Mouse (Mus musculus) forebrain, embryonic 16.5 days (tissue): ENCODE measurements around the gene Tfap2a. TPM values are rescaled to one million over a fixed set of nuclear protein-coding genes. Genes with fewer than 3 reads are reported as not detected.

Source experiments
- ATAC-seq: fragments of 200-750 bp; cut with Nextera tagmentation; 2 replicates; pipeline ENCODE4 v1.8.0; 2017; ENCODE audit warnings: mild to moderate bottlenecking, moderate library complexity
- H3K27ac ChIP-seq: fragments of 300-500 bp; sonication (generic); 2 replicates; pipeline ENCODE4 v1.5.1; 2014; ENCODE audit warnings: low read length, control low read depth
- H3K27me3 ChIP-seq: fragments of 300-500 bp; sonication (generic); replicated peaks from 2 replicates; pipeline ENCODE4 v1.6.1; 2014; ENCODE audit warnings: low read length; ENCODE audit not compliant: control insufficient read depth, insufficient read depth
- H3K36me3 ChIP-seq: fragments of 300-500 bp; sonication (generic); 2 replicates; pipeline ENCODE4 v1.6.1; 2014; ENCODE audit not compliant: control insufficient read depth, insufficient read depth
- H3K4me1 ChIP-seq: fragments of 300-500 bp; sonication (generic); replicated peaks from 2 replicates; pipeline ENCODE4 v1.6.1; 2014; ENCODE audit warnings: low read length; ENCODE audit not compliant: control insufficient read depth, insufficient read depth
- H3K4me2 ChIP-seq: fragments of 300-500 bp; sonication (generic); 2 replicates; pipeline ENCODE4 v1.6.1; 2014; ENCODE audit warnings: mild to moderate bottlenecking, low read length, control low read depth
- H3K4me3 ChIP-seq: fragments of 300-500 bp; sonication (generic); replicated peaks from 2 replicates; pipeline ENCODE4 v1.5.1; 2014; ENCODE audit warnings: mild to moderate bottlenecking, low read length, control low read depth
- H3K9ac ChIP-seq: fragments of 300-500 bp; sonication (generic); replicated peaks from 2 replicates; pipeline ENCODE4 v1.6.1; 2014; ENCODE audit warnings: low read depth, low read length, control low read depth
- H3K9me3 ChIP-seq: fragments of 300-500 bp; sonication (generic); 2 replicates; pipeline ENCODE4 v1.6.1; 2016; ENCODE audit warnings: low read length; ENCODE audit not compliant: control insufficient read depth
- WGBS: fragments of 180-500 bp; shearing (Covaris S2); extraction: QIAGEN DNeasy Blood & Tissue Kit; methylation state at CpG from one replicate; pipeline ENCODE4 v1.1.7; 2014; 5-methylcytosine and 5-hydroxymethylcytosine counted together
- polyA plus RNA-seq: library from polyadenylated mRNA; unstranded; fragments of >200 nt; fragmentation: Nextera tagmentation; extraction: Ambion mirVana; gene quantifications from 2 replicates; pipeline ENCODE4 v1.2.1, GENCODE M21; 2015

Gene Tfap2a
- polyA plus RNA-seq, 1 experiment from 2014 or later: 0.41 TPM

DNA sequence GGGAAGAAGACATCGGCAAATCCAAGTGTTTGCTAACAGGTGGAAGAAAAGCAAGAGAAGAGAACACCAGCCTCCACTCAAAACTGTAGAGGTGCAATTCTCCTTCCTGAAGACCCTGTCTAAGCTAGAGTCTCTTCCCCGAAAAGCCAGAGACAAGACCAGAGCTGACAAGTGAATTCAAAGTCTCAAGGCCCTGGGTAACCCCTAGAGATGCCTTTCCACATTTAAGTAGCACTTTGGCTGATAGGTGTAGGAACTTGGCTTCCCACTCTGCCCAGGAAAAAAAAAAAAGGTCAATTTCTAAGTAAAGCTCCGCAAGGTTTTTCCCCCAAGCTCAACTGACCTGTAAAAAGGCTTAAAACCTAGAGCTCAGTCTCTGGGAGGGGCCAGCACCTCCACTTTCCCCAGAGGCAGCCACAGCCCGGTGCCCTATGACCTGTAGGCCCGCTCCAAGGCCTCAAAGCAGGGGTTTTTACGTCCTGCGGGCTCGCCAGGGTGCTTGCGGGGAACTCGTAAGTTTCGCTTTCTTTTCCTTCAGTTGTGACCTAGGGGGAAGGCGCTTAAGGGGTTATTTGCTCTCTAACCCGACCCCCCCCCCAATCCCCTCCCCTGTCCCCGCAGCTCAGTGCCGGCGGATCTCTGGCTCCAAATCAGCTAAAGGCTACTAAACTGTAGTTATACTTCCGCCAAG is 2.6 kb downstream of the Tfap2a start:
- no peak overlapping the region for H3K27ac ChIP-seq
- no peak overlapping the region for H3K4me2 ChIP-seq
- no peak overlapping the region for H3K4me3 ChIP-seq
- H3K9me3 ChIP-seq: no peaks in the 10 kb centered on the region
- no peak overlapping the region for H3K9ac ChIP-seq
- peaks cover 36% of the 10 kb centered on the region for H3K4me1 ChIP-seq
- ATAC-seq: no peak
- H3K36me3 ChIP-seq: no peaks in the 10 kb centered on the region
- 7% methylated on average over 17 of the region's 17 CpGs for WGBS
- peaks cover 74% of the 10 kb centered on the region for H3K27me3 ChIP-seq

- H3K27me3 ChIP-seq: peaks cover 65% of the 10 kb centered on the region
- WGBS: under 1% methylated on average over 33 of the region's 33 CpGs
- peaks cover 37% of the 10 kb centered on the region for H3K4me1 ChIP-seq
- H3K4me3 ChIP-seq: peak overlapping the region; percentile 29; the same call in 1 of the 2 replicates
- H3K9me3 ChIP-seq: no peaks in the 10 kb centered on the region
- H3K4me2 ChIP-seq: peak overlapping the region; percentile 43
- no peaks in the 10 kb centered on the region for H3K36me3 ChIP-seq
- no peak overlapping the region for H3K27ac ChIP-seq
- ATAC-seq: no peak
- no peak overlapping the region for H3K9ac ChIP-seq
Observed at GRCm38 (mm10) chr13:40734316-40734965, 3.7 kb downstream of the Tfap2a start.

DNA sequence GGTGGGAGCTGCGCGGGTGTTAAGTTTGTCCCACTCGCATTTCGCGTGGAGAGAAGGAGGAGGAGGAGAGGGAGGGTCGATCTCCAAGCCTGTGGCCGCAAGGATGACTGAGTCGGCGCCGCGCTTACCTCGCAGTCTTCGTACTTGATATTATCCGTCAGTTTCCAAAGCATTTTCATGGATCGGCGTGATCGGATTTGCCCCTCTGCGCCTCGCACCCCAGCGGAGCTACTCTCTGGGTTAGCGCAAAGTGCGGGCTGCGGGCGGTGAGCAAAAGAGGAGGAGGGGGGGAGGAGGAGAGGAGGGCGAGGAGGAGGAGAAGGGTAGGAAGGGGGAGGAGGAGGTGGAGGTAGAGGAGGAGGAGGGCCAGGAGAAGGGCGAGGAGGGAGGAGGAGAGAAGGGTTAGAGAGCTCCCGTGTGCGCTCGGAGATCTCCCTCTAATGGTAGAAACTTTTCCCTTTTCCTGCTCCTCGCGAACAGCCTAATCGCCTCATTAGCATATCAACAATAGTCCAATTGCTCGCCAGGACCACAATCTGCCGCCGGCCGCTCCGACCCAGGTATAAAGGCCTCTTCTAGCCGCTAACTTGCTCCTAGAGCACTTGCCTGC is 4.5 kb downstream of the Tfap2a start:
- H3K4me2 ChIP-seq: peak overlapping the region; percentile 43
- H3K27ac ChIP-seq: no peak overlapping the region
- H3K4me1 ChIP-seq: peaks cover 37% of the 10 kb centered on the region
- WGBS: under 1% methylated on average over 34 of the region's 38 CpGs
- peak overlapping the region; percentile 29 for H3K4me3 ChIP-seq
- H3K9me3 ChIP-seq: no peaks in the 10 kb centered on the region
- H3K9ac ChIP-seq: no peak overlapping the region
- no peaks in the 10 kb centered on the region for H3K36me3 ChIP-seq
- peak; percentile 45 for ATAC-seq
- peaks cover 58% of the 10 kb centered on the region for H3K27me3 ChIP-seq

DNA sequence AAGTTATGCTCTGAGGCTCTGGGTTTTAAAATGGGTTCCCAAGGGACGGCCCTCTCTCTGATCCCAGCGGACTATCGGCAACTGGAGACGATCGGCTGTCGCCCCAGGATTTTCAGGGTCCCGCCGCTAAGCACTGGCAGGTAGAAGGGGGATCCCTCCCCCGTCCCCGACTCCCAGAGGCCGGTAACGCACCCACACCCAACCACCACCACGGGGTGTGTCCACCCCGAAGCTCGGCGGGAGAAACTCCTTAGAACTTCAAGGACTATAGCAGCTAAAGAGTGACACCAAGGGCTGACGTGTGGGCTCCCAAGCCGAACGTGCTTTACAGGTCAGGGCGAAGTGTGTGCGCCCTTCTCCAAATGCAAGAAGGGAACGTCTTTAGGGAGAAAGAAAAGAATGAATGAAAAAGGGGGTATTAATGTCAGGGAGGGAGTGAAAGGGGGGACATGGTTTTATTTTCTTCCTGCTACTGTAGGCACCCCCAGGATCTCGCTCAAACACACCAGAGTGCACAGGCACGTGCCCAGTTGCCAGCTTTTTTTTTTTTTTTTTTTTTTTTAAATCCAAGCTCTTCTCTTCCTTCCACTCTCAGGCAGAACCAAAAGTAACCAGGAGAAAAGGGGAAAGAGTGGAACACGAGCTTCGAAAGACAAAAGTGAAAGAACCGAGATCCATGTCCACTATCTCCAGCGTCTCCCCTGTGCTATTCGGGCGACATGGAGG is 5.2 kb downstream of the Tfap2a start:
- H3K27ac ChIP-seq: no peak overlapping the region
- H3K27me3 ChIP-seq: peaks cover 58% of the 10 kb centered on the region
- no peak overlapping the region for H3K9ac ChIP-seq
- peak overlapping the region; percentile 29 for H3K4me3 ChIP-seq
- H3K36me3 ChIP-seq: no peaks in the 10 kb centered on the region
- H3K9me3 ChIP-seq: no peaks in the 10 kb centered on the region
- WGBS: under 1% methylated on average over 30 of the region's 30 CpGs
- peak overlapping the region; percentile 43 for H3K4me2 ChIP-seq
- H3K4me1 ChIP-seq: peaks cover 34% of the 10 kb centered on the region
- ATAC-seq: no peak

DNA sequence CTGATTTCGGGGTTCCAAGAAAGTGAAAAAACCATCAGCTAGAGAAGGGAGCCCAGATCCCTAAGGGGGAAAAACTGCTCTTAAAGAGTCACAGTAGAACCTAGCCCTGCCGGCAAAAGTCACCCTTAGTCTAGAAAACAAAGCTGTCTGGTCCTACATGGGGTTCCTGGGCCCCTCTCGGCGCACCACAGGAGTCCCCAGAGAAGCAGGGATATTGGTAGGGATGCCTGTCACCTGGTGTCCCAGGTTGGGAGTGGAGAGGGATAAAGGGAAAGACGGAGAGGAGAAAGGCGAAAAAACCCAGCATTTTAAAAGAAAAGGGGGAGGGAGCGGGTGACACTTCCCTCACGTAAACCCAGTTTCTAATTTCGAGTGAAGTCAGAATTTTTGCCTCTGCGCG is 6.1 kb downstream of the Tfap2a start:
- no peaks in the 10 kb centered on the region for H3K9me3 ChIP-seq
- no peak for ATAC-seq
- 0% methylated on average over 11 of the region's 11 CpGs for WGBS
- H3K27me3 ChIP-seq: peaks cover 54% of the 10 kb centered on the region
- H3K27ac ChIP-seq: no peak overlapping the region
- peaks cover 33% of the 10 kb centered on the region for H3K4me1 ChIP-seq
- H3K4me3 ChIP-seq: no peak overlapping the region
- no peaks in the 10 kb centered on the region for H3K36me3 ChIP-seq
- H3K9ac ChIP-seq: no peak overlapping the region
- H3K4me2 ChIP-seq: no peak overlapping the region

- Histone ChIP-seq H3K27ac (no peak overlapping the region), H3K36me3 (no peaks in the 10 kb centered on the region), H3K4me2 (peak overlapping the region; percentile 56), H3K9ac (no peak overlapping the region; the same call in 1 of the 2 replicates), H3K4me1 (peaks cover 33% of the 10 kb centered on the region), H3K27me3 (peaks cover 52% of the 10 kb centered on the region), H3K4me3 (peak overlapping the region; percentile 39), H3K9me3 (no peaks in the 10 kb centered on the region)
- ATAC-seq: peak; percentile 25; the same call in 1 of the 2 replicates
- WGBS: under 1% methylated on average over 62 of the region's 74 CpGs
Observed at GRCm38 (mm10) chr13:40731179-40731841, 6.9 kb downstream of the Tfap2a start.

DNA sequence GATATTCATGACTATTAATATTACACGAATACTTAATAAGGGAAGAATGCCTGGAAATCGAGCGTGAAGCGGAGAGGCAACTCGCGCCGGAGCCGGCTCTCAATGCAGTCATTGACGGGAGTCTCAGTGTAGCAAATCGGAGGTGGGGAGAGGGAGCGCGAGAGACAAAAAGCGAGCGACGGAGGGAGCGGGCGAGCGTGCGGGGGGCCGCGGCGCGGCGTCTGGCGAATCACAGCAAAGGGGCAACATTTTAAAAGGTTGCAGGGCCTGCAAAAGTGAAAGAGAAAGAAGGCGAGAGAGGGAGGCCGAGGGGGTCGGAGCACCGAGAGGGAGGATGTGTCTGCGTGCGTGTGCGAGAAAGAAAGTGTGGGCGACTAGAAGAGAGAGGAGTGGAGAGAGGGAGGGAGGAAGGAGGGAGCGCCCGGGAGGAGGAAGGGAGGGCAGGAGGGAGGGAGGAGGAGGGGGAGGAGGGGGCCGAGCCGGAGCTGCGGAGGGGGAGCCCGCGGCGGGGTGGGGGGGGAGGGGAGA is 7.5 kb downstream of the Tfap2a start:
- Histone ChIP-seq H3K9me3 (no peaks in the 10 kb centered on the region), H3K4me2 (peak overlapping the region; percentile 56), H3K27me3 (peaks cover 51% of the 10 kb centered on the region), H3K27ac (no peak overlapping the region), H3K4me1 (peaks cover 31% of the 10 kb centered on the region), H3K9ac (no peak overlapping the region), H3K4me3 (peak overlapping the region; percentile 39), H3K36me3 (no peaks in the 10 kb centered on the region)
- WGBS: under 1% methylated on average over 34 of the region's 41 CpGs
- peak; percentile 60; the same call in 1 of the 2 replicates for ATAC-seq

DNA sequence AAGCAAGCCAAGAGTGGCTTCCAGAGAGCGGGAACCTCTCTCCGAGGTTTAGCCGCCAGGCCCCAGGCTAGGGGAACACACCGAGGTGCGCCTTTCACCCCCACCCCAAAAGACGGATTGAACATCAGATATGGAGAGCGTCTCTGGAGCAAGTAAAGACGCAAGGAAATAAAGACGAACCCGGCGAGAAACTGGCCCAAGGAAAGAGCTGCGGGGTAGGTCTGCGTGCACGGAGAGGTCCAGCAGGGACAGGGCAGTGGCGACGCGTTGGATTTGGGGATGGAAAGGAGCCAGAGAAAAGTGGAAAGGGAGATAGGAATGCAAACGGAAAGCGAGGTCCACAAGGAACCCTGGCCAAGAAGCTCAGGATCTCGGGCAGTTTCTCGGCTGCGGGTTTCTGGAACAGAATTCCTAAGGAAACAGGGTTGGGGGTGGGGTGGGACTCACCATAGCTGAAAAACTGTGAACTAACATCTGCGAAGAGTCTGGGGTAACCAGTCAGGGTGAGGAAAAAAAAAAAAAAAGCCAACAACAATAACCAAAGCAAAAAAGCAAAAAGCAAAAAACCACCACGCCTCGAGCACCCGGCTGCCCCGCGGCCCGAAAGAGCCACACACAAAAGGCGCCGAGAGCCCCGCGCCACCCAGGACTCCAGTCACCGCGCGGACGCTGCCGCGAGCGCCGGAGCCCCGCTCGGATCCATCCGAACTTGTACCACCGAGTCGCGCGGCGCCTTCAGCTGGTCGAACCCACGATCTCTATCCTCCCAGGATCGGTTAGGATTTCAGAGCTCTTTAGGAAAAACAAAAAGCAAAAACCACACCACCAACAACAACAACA is 8.4 kb downstream of the Tfap2a start:
- no peak overlapping the region; the same call in 1 of the 2 replicates for H3K4me2 ChIP-seq
- H3K27ac ChIP-seq: no peak overlapping the region
- ATAC-seq: no peak
- no peaks in the 10 kb centered on the region for H3K36me3 ChIP-seq
- H3K9me3 ChIP-seq: no peaks in the 10 kb centered on the region
- peaks cover 53% of the 10 kb centered on the region for H3K27me3 ChIP-seq
- peaks cover 30% of the 10 kb centered on the region for H3K4me1 ChIP-seq
- no peak overlapping the region for H3K9ac ChIP-seq
- no peak overlapping the region for H3K4me3 ChIP-seq
- under 1% methylated on average over 52 of the region's 52 CpGs for WGBS
